Mouse (Mus musculus) skeletal muscle tissue, adult 2 months (tissue): ENCODE results near the gene Ttll3.

Experiments
- DNase-seq: peaks from one replicate; pipeline ENCODE4 v3.0.0-alpha.2; 2012; ENCODE audit warnings: low read depth, low spot score

The Ttll3 gene

DNA sequence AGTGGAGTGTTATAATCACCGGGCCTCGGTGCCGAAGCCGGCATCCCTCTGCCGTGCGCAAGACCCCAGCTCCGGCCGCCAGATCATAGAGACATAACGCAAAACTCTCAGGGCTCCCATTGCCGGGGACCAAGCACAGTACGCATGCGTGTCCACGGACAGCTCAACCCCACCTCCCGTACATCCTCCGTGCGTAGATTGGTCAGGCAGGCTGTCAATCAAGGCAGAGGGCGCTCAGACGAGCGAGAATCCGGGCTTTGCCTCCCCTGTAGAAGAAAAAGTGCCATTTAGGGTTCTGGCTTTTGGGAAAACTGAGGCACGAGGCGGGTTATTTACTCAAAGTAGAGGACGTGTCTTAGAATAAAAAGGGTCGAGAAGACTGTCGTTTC, 30.1 kb downstream of the Ttll3 start, which contains the start of gene Rpusd3:
TSS of gene Rpusd3 (minus strand) at position 142 of the 389 bp plus-strand sequence.
- peak; percentile 97 for DNase-seq

DNA sequence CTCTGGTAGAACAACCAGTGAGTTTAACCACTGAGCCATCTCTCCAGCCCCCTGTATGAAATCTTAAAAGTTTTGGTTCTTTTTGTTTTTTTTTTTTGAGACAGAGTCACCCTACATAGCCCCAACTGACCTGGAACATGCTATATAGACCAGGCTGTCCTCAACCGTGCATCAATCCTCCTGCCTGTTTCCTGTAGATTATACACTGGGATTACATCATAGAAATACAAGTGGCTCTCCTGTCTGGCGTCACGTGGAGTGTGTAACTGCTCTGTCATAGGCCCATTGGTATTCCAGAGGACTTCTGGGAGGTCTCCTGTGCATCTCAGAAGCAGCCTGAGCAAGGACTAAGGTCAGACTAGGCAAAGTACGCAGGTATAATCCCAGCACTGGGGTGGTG, 33.9 kb downstream of the Ttll3 start:
- DNase-seq = no peak

DNA sequence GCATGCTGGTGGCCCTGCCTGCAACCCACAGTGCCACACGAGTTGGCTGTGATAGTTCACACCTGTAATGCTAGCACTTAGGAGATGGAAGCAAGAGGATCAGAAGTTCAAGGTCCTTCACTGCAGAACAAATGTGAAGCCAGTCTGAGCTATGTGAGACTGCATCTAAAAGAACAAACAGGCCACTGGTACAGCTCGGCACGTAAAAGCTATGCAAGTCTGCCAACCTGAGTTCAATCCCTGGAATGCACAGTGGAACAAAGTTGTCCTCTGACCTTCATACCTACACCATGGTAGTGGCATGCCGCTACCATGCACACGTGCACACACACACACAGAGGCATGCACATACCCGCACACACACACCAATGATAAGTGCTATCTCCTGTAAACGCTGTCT, 35.1 kb downstream of the Ttll3 start:
- no peak for DNase-seq

DNA sequence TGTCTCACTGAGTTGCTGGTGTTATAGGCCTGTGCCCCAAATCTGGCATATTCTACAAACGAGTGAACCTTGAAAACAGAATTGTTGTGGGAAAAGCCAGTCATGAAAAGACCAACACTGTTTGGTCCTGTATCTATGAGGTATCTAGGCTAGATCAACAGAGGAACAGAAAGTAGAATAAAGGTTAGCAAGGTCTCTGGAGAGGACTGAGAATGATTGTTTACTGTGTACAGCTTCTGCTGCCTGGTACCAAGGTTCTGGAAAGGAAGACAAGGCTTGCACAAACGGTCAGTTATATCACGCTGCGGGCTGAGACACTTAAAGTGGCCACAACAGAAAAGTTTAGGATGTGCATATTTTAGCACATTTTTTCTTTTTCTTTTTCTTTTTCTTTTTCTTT, 37.6 kb downstream of the Ttll3 start:
- DNase-seq = no peak

DNA sequence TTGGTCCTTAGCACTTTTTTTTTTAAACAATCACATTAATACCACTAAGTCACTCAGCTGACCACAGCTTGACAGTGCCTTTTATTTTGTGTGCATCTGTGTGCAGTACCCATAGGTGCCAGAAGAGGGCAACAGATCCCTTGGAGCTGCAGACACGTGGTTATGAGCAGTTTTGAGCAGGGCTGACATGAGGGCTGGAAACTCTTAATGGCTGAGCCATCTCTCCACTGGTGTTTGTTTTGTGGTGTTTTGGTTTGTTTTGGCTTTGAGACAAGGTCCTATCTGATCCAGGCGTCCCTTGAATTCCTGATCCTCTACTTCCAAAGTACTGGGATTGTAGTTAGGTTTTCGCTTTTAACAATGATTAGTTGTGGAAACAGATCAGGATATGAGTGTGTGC, 38.3 kb downstream of the Ttll3 start:
- no peak for DNase-seq

DNA sequence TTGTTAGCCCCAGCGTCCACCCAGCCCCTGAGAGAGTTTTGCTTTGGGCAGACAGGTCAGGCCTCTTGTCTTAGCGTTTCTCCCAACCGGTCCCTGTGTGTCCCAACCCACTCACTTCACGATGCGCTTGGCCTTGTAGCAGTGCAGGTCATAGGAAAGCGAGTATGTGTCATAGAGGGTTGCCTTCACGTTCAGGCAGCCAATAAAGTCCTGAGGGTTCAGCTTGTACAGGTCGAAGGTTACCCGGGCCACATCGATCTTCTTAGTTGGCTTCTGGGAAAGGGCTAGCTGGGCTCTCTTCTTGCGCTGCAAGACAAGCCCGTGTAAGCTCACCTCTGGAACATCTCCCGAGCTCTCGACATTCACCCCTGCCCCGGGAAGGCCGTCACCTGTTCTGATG, 38.9 kb downstream of the Ttll3 start:
- DNase-seq = no peak

DNA sequence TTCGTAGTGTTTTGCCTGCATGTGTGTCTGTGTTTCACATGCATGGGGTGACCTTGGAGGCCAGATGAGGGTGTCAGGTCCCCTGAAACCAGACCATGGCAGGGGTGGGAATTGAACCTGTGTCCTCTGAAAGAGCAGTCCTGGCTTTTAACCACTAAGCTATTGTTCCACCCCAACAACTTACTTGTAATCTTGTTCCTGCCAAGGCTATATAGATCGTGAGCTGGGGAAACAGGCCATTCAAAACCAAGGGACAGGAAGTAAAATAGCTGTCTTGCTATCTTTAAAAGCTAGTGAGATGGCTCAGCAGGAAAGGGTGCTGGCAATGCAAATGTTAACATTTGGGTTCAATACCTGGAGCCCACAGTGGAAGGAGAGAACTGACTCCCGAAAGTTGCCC, 40.9 kb downstream of the Ttll3 start:
- no peak for DNase-seq

DNA sequence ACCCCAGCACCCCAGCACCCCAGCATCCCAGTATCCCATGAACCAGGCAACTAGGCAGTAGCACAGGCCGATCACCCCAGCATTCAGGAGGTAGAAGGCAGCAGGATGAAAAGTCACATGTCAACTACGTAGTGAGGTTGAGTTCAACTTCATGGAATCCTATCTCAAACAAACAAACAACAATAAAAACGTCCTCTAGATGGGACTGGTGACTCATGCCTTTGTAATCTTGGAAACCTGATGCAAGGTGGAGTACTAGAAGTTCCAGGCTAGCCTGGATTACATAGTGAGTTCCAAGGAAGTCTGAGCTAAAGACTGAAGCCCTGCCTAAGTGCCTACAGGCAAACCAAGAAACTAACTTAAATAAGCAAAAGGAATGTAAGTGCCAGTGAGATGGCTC, 41.8 kb downstream of the Ttll3 start:
- DNase-seq = no peak

DNA sequence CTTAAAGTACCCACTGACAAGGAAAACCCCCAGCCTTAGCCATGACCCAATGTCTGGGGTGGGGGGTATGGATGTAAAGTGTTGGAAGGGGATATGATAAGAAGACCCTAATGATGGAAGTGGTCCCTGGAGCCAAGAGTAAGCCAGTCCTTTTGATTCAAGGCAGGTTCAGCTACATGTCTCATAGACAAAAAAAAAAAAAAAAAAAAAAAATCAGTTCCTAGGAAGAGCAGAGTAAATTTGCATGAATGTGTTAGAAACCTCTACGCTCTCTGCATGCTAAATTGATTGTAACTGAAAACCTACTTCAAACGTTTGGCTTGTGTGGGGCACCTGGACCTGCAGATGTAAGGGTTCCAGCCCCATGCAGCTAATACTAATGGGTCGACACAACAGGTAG, 42.7 kb downstream of the Ttll3 start:
- no peak for DNase-seq

DNA sequence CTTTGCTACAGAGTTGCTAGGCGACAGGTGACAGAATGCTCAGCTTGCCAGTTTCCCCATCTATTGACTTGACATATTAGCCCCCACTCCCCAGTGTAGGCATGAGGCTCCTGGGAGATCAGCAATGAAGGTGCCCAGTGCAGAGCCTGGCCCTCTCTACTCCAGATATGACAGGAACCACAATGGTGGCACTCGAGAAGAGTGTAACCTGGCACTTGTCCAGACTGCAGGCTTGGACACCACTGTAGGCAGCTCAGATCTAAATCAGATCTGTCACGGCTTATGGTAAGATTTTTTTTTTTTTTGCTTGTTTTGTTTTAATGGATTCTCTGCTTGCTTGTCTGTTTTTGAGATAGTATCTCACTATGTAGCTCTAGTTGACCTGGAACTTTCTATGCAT, 44.6 kb downstream of the Ttll3 start:
- DNase-seq = no peak

DNA sequence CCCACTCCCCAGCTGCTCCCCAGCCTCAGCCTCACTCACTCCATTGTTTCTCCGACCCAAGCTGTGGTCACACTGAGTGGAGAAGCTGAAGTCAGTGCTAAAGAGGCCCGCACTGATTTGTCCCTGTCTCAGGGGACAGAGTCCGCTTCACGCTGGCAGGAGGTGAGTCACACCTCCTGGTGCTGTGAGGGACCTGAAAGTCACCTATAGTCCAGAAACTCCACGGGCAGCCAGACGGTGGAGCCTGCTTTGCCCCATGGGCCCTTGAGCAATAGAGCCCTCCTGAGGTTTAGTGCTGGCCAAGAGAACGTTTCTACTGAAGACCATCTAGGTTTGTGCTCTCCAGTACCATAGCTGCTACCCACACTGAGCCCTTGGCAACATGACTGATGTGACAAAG, 45.6 kb downstream of the Ttll3 start:
- DNase-seq = no peak

DNA sequence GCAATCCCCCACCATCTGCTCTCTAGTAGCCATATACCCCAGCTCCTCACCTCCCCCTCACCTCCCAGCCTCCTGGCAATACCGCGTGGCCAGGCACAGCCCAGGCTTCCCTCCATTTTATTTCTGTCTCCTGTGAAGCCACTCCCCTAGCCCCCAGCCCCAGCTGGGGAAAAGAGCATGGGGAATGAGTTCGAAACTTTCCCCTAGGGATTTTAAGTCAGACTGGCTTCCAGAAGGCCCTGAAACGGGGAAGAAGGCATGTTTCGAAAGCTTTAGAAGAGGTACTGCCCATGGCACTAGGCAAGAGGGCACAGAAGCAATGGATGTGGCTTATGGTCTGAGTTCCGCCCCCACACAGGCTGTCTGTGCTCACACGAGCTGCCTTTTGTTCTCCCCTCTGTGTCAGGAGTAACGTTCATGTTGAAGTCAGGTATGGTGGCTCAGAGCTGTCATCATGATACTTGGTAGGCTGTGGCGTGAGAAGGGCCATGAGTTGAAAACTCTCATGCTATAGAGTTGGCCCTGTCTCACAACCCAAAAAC, 46.7 kb downstream of the Ttll3 start, which contains the start of gene Cidec:
TSS of gene Cidec (minus strand) at position 97 of the 542 bp plus-strand sequence.
- no peak for DNase-seq

DNA sequence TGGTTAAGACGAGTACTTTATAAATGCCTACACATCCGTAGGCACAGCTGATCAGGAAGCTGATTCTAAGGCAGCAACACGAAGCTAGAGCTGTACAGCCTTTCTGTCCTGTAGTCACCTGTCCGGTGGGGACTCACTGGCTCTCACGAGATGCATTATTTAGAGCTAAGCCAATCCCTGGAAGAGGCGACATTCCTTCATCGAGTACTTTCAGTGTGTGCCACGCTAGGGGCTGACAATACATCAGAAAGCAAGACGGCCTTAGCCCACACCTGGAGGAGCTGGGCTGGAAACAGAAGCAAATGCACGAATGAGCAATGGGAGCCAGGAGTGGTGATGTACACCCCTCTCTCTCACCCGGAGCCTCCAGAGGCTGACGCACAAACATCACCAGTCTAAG, 48.1 kb downstream of the Ttll3 start:
- DNase-seq = no peak

DNA sequence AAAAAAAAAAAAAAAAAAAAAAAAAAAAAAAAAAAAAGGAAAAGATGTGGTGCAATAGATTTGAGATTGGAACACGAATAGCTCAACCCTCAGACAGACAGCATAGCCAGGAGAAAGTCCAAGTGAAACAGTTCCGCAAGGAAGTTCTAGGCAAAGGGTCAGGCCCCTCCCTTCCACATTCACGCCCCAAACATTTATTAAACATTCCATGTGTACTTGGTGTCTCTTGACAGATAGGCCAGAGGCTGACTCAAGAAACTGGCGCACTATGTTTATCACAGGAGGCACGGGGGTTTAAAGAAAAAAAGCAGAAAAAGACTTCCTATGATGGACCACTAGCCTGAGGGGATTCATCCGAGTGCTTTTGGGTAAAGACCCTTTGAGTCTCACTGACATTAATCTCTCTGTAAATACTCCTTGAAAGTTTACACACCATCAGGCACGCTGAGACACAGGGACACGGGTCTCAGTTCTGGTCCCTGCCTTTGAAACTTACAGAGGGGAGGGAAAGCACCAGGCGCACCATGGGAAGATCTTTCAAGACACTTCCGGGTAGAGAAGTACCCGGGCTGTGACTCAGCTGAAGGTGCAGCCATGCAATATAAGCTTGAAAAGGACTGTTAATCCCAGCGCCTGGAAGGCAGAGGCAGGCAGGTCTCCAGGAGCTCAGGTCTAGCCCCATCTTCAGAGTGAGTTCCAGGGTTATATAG, 49.8 kb downstream of the Ttll3 start:
- no peak for DNase-seq

DNA sequence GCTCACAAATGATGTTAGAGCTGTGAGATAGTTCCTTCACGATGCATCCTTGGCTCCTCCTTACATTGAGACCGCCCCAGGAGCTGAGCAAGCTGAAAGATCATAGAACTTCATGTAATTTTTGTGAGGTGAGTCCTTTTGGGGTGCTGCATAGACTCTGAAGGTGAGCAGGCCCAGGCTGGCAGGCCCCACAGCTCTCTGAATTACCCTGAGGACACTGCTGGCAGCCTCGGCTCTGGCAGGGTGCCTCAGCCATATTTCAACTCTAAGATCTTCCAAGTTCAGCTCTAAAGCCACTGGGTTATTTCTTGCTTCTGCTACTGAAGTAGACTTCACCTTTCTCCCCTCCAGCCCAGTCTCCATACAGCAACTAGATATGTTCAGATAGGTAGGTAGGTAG, 51.6 kb downstream of the Ttll3 start:
- no peak for DNase-seq

DNA sequence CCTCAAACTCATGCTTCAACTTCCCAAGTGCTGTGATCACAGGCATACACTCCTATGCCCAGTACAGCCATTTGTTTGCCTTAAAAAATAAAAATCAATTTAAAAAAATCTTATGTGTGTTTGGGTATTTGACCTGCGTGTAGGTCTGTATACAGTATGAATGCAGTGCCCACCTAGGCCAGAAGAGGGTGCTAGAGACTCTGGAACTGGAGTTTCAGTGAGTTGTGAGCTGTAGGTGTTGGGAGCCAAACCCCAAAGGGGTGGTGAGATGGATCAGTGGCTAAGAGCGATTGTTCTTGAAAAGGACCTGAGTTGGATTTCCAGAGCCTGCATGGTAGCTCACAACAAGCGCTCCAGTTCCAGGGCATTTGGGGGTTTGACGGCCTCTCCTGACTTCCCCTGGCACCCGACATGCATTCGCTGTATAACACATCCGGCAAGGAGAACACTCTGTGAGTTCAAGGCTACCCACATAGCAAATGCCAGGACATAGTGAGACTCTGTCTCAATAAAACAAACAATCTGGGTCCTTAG, 52.2 kb downstream of the Ttll3 start:
- DNase-seq = peak; percentile 72

DNA sequence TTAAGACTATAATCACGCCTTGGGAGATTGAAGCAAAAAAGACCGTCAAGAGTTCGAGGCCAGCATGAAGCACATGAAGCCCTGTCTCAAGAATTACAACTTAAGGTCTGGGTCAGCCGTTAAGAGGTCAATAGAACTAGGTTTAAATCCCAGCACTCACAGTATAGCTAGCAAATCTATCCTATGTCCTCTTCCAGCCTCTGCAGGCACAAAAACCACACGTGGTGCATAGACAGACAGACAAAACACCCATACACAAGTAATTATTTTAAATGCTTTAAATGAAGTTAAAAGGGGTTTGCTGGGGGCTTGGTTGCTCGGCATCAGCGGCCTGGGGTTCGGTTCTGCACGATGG, 53.0 kb downstream of the Ttll3 start:
- DNase-seq = no peak

DNA sequence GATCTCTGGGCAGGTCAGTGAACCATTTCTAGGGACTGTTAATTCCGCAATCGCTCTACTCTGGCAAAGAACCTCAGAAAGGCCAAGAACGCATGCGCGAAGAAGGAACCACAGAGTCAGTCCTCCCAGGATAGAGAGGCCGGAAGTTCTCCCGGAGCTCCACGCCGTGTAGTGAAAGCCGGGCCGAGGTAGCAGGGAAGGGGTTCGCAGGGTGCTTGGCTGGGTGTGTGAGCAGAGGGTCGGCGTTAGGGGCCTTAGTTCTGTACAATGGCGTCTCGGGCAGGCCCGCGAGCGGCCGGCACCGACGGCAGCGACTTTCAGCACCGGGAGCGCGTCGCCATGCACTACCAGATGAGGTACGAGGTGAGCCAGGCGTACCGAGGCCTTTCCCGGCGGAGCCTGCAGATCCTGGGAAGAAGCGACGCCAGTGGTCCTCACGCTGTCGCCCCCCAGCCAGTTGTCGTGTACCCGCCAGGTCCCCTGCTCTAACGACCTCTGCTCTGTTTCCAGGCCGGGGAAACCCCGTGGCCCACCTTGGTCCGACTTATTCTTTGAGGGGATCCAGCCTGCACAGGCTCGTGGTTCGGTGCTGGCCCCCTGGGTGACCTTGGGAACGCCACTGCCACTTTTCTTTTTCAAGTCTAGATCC, 53.5 kb downstream of the Ttll3 start, which contains the start of gene Jagn1:
TSS of gene Jagn1 (plus strand) at position 128 of the 649 bp plus-strand sequence.
- DNase-seq = peak; percentile 91

DNA sequence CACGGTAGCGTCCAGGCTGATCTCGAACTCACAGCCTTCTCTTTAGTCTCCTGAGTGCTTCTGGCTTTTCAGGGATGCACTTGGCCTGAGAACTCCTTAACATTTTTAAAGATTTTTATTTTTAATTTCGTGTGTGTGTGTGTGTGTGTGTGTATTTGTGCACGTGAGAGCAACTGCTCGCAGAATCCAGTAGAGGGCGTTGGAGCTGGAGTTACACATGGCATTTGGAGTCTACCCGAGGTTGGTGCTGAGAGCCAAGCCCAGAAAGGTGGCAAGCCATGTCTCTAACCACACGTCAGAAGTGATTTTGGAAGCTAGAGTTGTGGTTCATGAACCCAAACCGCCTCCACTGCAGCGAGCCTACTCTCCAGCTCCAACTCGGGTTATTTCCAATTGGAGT, 54.0 kb downstream of the Ttll3 start:
- no peak for DNase-seq

DNA sequence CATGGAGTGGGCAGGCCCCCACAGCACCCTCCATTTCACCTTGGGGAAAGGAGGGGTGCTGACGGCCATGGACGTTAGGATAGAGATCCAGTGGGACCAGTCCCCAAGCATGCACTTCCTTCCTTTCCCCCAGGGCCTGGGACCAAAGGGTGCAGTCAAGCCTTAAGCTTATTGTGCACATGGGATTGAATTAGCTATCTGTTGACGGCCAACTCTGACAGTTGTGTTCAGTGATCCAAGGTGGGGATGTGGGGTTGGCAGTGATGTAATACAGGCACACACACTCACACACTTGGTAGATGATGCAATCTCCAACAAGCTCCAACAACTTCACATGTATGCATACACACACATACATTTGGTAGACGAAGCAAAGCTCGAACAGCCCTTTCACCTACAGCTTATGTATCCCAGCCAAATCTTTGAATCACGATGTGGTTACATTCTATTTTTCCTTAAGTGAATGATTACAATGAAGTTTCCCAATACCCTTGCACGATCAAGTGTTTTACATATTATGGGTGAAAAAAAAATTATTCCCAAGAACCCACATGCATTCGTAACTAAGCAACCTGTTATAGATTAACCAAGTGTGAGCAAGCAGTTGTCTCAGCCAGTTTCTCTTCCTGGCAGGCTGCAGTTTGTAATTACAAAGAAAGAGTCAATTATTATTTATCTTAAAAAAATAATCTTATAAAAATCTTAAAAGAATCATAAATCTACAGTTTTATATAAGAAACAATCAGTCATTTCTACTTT, 55.3 kb downstream of the Ttll3 start:
- no peak for DNase-seq

DNA sequence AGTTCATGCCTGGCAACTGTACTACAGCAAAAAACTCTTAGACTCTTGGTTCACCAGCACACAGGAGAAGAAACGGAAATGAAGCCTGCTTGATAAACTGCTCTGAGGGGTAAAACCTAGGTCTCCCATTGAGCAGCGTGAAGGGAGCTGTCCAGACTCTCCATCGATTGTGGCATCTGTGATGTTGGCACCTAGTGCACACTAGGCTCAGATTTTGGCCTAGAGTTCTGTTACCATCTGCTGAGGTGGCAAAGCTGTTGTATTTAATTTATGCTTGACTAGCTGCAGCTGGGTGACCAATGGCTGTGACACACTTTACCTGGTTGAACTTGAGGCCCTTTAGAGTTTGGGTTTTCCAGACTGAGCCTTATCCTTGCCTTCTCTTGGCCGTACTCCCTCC, 58.6 kb downstream of the Ttll3 start:
- no peak for DNase-seq

DNA sequence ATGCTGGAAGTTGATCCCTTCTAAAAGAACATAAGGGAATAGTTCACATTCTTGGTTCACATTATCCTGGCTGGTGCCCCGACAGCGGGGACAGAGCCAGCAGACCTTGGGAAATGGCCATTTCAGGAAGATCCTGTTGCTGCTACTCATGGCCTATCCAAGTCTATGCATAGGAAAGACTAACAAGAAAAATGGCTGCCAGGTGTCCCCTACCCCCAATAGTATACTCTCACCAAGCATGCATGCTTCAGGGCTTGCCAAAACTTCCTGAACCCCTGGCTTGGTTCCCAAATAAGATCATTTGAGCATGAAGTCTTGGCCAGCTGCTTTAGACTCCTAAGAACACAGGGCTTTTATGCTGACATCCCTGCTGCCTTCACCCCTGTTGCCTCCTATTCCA, 62.8 kb downstream of the Ttll3 start:
- DNase-seq = no peak
